Mouse (Mus musculus) heart, adult 2 months (tissue): ENCODE results near the gene Lca5. TPM values are rescaled to one million over a fixed set of nuclear protein-coding genes. Genes with fewer than 3 reads are reported as not detected.

Experiments used
- DNase-seq, 2 experiments: peaks; one replicate each; pipeline ENCODE4 v3.0.0; 2021
- H3K27ac ChIP-seq: fragments of 200-600 bp; 2 replicates; pipeline ENCODE4 v1.8.1; 2022
- H3K27me3 ChIP-seq: fragments of 200-500 bp; 2 replicates; pipeline ENCODE4 v1.6.1; 2012; ENCODE audit warnings: mild to moderate bottlenecking, low read length, inconsistent platforms, mixed read lengths; ENCODE audit not compliant: control insufficient read depth, insufficient read depth
- H3K36me3 ChIP-seq: fragments of 200-500 bp; 2 replicates; pipeline ENCODE4 v1.6.1; 2012; ENCODE audit warnings: low read length, inconsistent platforms; ENCODE audit not compliant: control insufficient read depth, insufficient read depth
- H3K4me1 ChIP-seq: fragments of 200-500 bp; 2 replicates; pipeline ENCODE4 v1.6.1; 2011; ENCODE audit warnings: low read length; ENCODE audit not compliant: control insufficient read depth, insufficient read depth
- H3K4me3 ChIP-seq: fragments of 200-600 bp; 2 replicates; pipeline ENCODE4 v1.8.1; 2022
- H3K79me2 ChIP-seq: fragments of 200-500 bp; replicated peaks from 2 replicates; pipeline ENCODE4 v1.6.1; 2012; ENCODE audit warnings: mild to moderate bottlenecking, inconsistent platforms, low read length, moderate library complexity, mixed read lengths; ENCODE audit not compliant: control insufficient read depth, insufficient read depth
- H3K9ac ChIP-seq: fragments of 200-500 bp; 2 replicates; pipeline ENCODE4 v1.6.1; 2012; ENCODE audit warnings: low read depth, mild to moderate bottlenecking, control low read depth, inconsistent platforms, low read length, mixed read lengths
- CTCF ChIP-seq: fragments of 200-600 bp; IDR thresholded peaks from 2 replicates; pipeline ENCODE4 v1.8.1; 2022; ENCODE audit warnings: antibody characterized with exemption, mild to moderate bottlenecking, moderate library complexity
- EP300 ChIP-seq: fragments of 200-500 bp; IDR thresholded peaks from 2 replicates; pipeline ENCODE4 v1.6.1; 2011; ENCODE audit warnings: low read depth, low read length, control low read depth; ENCODE audit not compliant: insufficient read depth
- POLR2A ChIP-seq: fragments of 200-500 bp; IDR thresholded peaks from 2 replicates; pipeline ENCODE4 v1.6.1; 2011; ENCODE audit warnings: mild to moderate bottlenecking, low read depth, low read length, control low read depth; ENCODE audit not compliant: insufficient read depth
- WGBS: fragments of 180-500 bp; shearing (Covaris S2); methylation state at CpG from one replicate; pipeline ENCODE4 v1.1.7; 2018; 5-methylcytosine and 5-hydroxymethylcytosine counted together
- intact Hi-C: fragments of 180-260 bp; cut with DNase I; formaldehyde crosslinking; loops from one replicate; pipeline ENCODE4 v1.15.1; 2025
- polyA plus RNA-seq: library from polyadenylated mRNA; depleted of rRNA; stranded (reverse); fragments of >200 nt; gene quantifications from 2 replicates; pipeline ENCODE4 v1.2.3, GENCODE M21; 2012
- total RNA-seq, 2 experiments: library from RNA; stranded (reverse); gene quantifications; 2 replicates each; pipeline ENCODE4 v1.2.3; 2021

Lca5 gene
- total and polyA plus RNA-seq, 3 experiments = 0.49 to 2.9 (median 1.6) TPM

DNA sequence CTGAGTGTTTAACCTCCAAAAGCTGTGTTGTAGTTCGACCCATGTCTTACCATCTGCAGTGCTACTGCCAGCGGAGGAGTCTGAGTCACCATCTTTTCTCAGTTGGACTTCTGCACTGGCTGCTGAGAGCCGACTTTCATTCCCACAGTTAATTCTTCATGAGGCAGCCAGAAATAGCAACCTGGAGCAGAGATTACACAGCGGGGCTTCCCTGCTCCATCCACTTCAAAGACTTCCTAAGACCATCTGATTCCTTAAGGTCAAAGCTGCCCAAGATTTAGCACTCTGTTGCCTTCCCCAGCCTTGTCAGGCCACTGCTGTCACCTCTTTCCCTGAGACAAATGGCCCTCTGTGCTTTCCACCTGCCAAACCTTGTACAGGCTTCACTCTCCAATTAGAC, 6.4 kb downstream of the Lca5 start:
- Histone ChIP-seq H3K79me2 (peaks cover 3% of the 10 kb centered on the region), H3K36me3 (no peaks in the 10 kb centered on the region), H3K27me3 (no peaks in the 10 kb centered on the region), H3K4me1 (no peaks in the 10 kb centered on the region; the same call in 1 of the 2 replicates), H3K9ac (no peak overlapping the region), H3K27ac (no peak overlapping the region), H3K4me3 (no peak overlapping the region)
- DNase-seq = no peak
- TF ChIP-seq CTCF (no peak), POLR2A (no peak), EP300 (no peak)
- intact Hi-C loops = no loop called here
- WGBS = 37% methylated on average over 4 of the region's 4 CpGs

DNA sequence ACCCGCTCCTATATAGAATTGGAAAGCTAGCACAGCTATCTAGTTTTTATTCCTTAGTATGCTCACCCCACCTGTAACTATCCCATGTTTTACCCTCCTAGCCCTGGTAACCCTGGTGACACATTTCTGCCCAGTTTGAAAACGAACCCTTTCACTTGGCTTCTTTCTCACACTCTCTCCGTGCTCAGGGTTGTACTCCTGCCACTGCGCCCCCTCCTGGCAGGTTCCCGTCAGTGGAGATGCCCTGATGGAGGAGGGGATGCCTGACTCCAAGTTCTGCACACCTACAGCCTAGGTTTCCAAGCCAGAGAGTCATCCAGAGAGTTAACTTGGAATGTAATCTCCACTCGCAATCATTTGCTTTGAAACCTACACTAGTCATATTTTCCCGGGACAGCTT, 7.3 kb downstream of the Lca5 start:
- WGBS = 70% methylated on average over 7 of the region's 7 CpGs
- peak; percentile 46 for TF ChIP-seq CTCF
- no peak for TF ChIP-seq POLR2A
- no peak overlapping the region for H3K9ac ChIP-seq
- no peaks in the 10 kb centered on the region for H3K27me3 ChIP-seq
- H3K36me3 ChIP-seq = no peaks in the 10 kb centered on the region
- no peak overlapping the region for H3K27ac ChIP-seq
- DNase-seq = no peak
- intact Hi-C loops = no loop called here
- H3K79me2 ChIP-seq = peaks cover 3% of the 10 kb centered on the region
- H3K4me3 ChIP-seq = no peak overlapping the region
- no peaks in the 10 kb centered on the region; the same call in 1 of the 2 replicates for H3K4me1 ChIP-seq

DNA sequence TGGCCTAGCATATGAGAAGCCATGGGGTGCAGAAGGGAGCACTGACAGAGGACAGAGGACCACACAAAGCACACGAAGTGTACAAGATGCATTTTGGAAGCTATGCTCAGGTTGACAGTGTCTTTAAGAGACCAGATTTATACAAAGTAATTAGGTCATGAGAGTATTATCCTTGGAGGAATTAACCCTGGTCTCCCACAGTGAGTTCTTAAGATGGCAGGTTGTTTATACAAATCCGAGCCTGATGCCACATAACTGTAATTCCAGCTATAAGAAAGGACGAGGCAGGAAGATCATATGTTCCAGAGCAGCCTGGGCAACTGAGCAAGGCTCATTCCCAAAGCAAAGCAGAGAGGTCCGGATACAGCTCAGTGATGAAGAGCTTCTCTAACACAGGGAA, 13.0 kb downstream of the Lca5 start:
- no peak overlapping the region for H3K27ac ChIP-seq
- no peak for DNase-seq
- no peaks in the 10 kb centered on the region; the same call in 1 of the 2 replicates for H3K4me1 ChIP-seq
- TF ChIP-seq POLR2A (no peak), EP300 (no peak), CTCF (no peak)
- H3K4me3 ChIP-seq = no peak overlapping the region
- intact Hi-C loops = no loop called here
- WGBS = 92% methylated on average over 4 of the region's 4 CpGs
- H3K27me3 ChIP-seq = no peaks in the 10 kb centered on the region
- H3K9ac ChIP-seq = no peak overlapping the region
- no peaks in the 10 kb centered on the region for H3K36me3 ChIP-seq
- H3K79me2 ChIP-seq = no peaks in the 10 kb centered on the region; the same call in 1 of the 2 replicates

DNA sequence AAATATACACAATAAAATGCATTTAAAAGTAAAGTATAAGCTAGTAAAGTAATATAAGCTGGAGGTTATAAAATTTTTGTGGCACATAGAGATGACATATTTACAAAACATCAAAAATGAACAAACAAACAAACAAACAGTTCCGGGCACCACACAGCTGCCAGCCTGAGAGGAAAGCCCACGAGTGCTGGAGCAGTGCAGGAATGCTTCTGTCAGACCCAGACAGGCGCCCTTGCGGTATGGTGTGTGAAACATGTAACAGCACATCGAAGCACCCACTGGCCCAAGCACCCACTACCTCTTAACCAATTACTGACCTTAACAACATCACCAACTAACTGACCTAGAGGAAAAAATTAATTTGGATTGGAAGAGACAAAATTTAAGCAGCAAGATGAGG, 22.0 kb downstream of the Lca5 start:
- no peak for DNase-seq
- H3K27me3 ChIP-seq = no peaks in the 10 kb centered on the region
- no peak overlapping the region for H3K27ac ChIP-seq
- no peak overlapping the region for H3K9ac ChIP-seq
- no peaks in the 10 kb centered on the region for H3K36me3 ChIP-seq
- no peak overlapping the region for H3K4me3 ChIP-seq
- no peaks in the 10 kb centered on the region for H3K79me2 ChIP-seq
- TF ChIP-seq EP300 (no peak), CTCF (no peak), POLR2A (no peak)
- intact Hi-C loops = no loop called here
- no peaks in the 10 kb centered on the region for H3K4me1 ChIP-seq
- WGBS = 88% methylated on average over 5 of the region's 5 CpGs

DNA sequence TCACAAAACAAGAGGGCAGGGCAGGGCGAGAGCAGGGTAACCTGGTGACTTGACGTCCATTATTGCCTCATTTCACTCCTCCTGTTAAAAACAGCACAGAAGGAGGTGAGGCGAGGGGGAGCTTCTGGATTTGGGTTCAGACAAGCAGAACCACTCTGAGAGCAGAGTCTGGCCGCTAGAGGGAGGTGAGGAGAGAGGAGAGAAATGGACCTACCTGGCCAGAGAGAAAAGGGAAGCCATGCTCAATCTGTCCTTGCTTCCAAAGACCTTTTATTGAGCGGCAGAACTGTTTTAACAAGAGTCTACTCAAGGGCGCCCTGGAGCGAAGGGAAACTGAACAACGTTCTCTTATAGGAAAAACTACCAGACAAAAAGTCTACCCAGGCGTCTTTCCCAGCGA, 27.9 kb downstream of the Lca5 start:
- Histone ChIP-seq H3K27me3 (no peaks in the 10 kb centered on the region), H3K79me2 (no peaks in the 10 kb centered on the region), H3K4me3 (no peak overlapping the region), H3K27ac (no peak overlapping the region), H3K9ac (no peak overlapping the region), H3K36me3 (no peaks in the 10 kb centered on the region), H3K4me1 (no peaks in the 10 kb centered on the region)
- 83% methylated on average over 10 of the region's 10 CpGs for WGBS
- DNase-seq = no peak
- TF ChIP-seq POLR2A (no peak), EP300 (no peak), CTCF (peak; percentile 25)
- intact Hi-C loops = no loop called here

DNA sequence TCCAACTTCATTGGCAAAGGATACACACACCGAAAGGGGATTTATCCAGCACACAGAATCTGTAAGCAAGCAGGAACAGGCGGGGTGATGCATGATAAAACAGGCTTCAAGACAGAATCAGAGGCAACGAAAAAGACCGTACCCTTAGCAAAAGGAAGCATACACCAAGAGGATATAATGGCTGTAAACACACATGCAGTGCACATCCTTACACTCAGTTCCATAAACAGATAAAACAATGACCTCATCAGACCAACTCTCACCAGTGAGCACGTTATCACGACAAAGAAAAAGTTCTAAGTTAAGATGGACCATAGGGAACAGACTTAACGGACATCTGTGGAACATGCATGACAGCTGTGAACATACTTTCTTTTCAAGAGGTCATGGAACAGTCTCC, 35.8 kb downstream of the Lca5 start:
- no peak for TF ChIP-seq EP300
- TF ChIP-seq POLR2A = no peak
- TF ChIP-seq CTCF = no peak
- no peaks in the 10 kb centered on the region for H3K36me3 ChIP-seq
- H3K4me3 ChIP-seq = no peak overlapping the region
- H3K27ac ChIP-seq = no peak overlapping the region
- no peaks in the 10 kb centered on the region for H3K79me2 ChIP-seq
- WGBS = 47% methylated on average over 7 of the region's 7 CpGs
- no peak overlapping the region for H3K9ac ChIP-seq
- intact Hi-C loops = no loop called here
- no peak for DNase-seq
- H3K27me3 ChIP-seq = no peaks in the 10 kb centered on the region
- no peaks in the 10 kb centered on the region for H3K4me1 ChIP-seq

DNA sequence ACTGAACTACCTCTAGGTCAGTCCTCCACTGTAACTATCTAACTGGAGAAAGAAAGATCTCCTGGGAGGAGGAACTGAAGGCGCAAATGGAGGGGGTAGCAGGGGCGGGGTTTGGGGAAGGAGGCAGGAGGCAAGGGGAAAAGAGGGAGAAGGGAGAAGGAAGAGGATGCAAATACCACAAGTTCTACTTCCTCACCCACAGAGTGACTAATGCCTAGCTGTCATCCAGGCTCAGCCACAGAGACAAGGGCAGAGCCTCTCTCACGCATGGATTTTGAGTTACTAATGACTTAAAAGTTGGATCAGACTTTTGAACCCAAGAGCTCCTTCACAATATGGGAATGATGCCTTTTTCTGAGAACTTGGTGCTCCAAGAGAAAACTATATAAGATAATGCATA, 40.1 kb downstream of the Lca5 start:
- H3K27me3 ChIP-seq = no peaks in the 10 kb centered on the region
- no peak for TF ChIP-seq CTCF
- no peak for TF ChIP-seq EP300
- no peak for TF ChIP-seq POLR2A

More for the DNA sequence above, 40.1 kb downstream of the Lca5 start:
- no peak for DNase-seq
- 72% methylated on average over 3 of the region's 3 CpGs for WGBS
- Histone ChIP-seq H3K79me2 (no peaks in the 10 kb centered on the region), H3K4me3 (no peak overlapping the region), H3K27ac (no peak overlapping the region), H3K36me3 (no peaks in the 10 kb centered on the region), H3K9ac (no peak overlapping the region), H3K4me1 (no peaks in the 10 kb centered on the region)
- intact Hi-C loops = no loop called here
